Mouse (Mus musculus): ENCODE measurements at regions not wholly inside any gene's neighbourhood (a gene's known extent, or its start where the extent isn't known, plus 50 kb on each side); places are given as distances from the start of the nearest gene placed in this dataset.

GRCm38 (mm10) chr11:111957721-111958287, 824.2 kb upstream of the Sox9 start:
- no peak for TF ChIP-seq CTCF (IDR thresholded peaks at IDR 0.05; ENCODE audit: low read depth)
- no peak for TF ChIP-seq EP300 (optimal IDR thresholded peaks at IDR 0.05)
